Mouse (Mus musculus) hindbrain, embryonic 11.5 days (tissue): ENCODE measurements around the gene Dennd6b. TPM values are rescaled to one million over a fixed set of nuclear protein-coding genes. Genes with fewer than 3 reads are reported as not detected.

ENCODE experiments used
- ATAC-seq: fragments of 200-750 bp; cut with Nextera tagmentation; 2 replicates; pipeline ENCODE4 v1.8.0; 2017; ENCODE audit warnings: mild to moderate bottlenecking, moderate TSS enrichment, moderate library complexity; ENCODE audit not compliant: low FRiP score
- DNase-seq: peaks from one replicate; pipeline ENCODE4 v3.0.0-alpha.2; 2015; ENCODE audit warnings: low spot score
- H3K27ac ChIP-seq: fragments of 300-500 bp; sonication (generic); 2 replicates; pipeline ENCODE4 v1.5.1; 2014; ENCODE audit warnings: mild to moderate bottlenecking, low read depth, low read length
- H3K27me3 ChIP-seq: fragments of 300-500 bp; sonication (generic); 2 replicates; pipeline ENCODE4 v1.6.1; 2014; ENCODE audit warnings: mild to moderate bottlenecking, low read length, moderate library complexity, mixed read lengths; ENCODE audit not compliant: control insufficient read depth, insufficient read depth
- H3K36me3 ChIP-seq: fragments of 300-500 bp; sonication (generic); 2 replicates; pipeline ENCODE4 v1.6.1; 2014; ENCODE audit warnings: mild to moderate bottlenecking, low read length, moderate library complexity, mixed read lengths; ENCODE audit not compliant: control insufficient read depth, insufficient read depth
- H3K4me1 ChIP-seq: fragments of 300-500 bp; sonication (generic); replicated peaks from 2 replicates; pipeline ENCODE4 v1.6.1; 2014; ENCODE audit warnings: low read length, mixed read lengths; ENCODE audit not compliant: control insufficient read depth, insufficient read depth
- H3K4me2 ChIP-seq: fragments of 300-500 bp; sonication (generic); replicated peaks from 2 replicates; pipeline ENCODE4 v1.6.1; 2014; ENCODE audit warnings: mild to moderate bottlenecking, low read depth, low read length
- H3K4me3 ChIP-seq: fragments of 300-500 bp; sonication (generic); 2 replicates; pipeline ENCODE4 v1.5.1; 2014; ENCODE audit warnings: low read depth, low read length
- H3K9ac ChIP-seq: fragments of 300-500 bp; sonication (generic); 2 replicates; pipeline ENCODE4 v1.6.1; 2014; ENCODE audit warnings: low read depth, low read length
- H3K9me3 ChIP-seq: fragments of 300-500 bp; sonication (generic); 2 replicates; pipeline ENCODE4 v1.6.1; 2016; ENCODE audit warnings: low read length; ENCODE audit not compliant: control insufficient read depth
- whole genome bisulfite sequencing: fragments of 180-500 bp; shearing (Covaris S2); extraction: QIAGEN DNeasy Blood & Tissue Kit; methylation state at CpG from one replicate; pipeline ENCODE4 v1.1.7; 2014; 5-methylcytosine and 5-hydroxymethylcytosine counted together
- polyA plus RNA-seq: library from polyadenylated mRNA; unstranded; fragments of >200 nt; fragmentation: Nextera tagmentation; extraction: Ambion mirVana; gene quantifications from 2 replicates; pipeline ENCODE4 v1.2.1, GENCODE M21; 2014

Dennd6b gene
- polyA plus RNA-seq, 1 experiment from 2014 or later: 31.2 TPM

GRCm38 (mm10) chr15:89150041-89150390, 46.3 kb downstream of the Dennd6b start:
- peak overlapping the region; percentile 72 for H3K27ac ChIP-seq
- H3K4me3 ChIP-seq: peak overlapping the region; percentile 83
- H3K9ac ChIP-seq: peak overlapping the region; percentile 93
- H3K9me3 ChIP-seq: no peaks in the 10 kb centered on the region
- peaks cover 8% of the 10 kb centered on the region for H3K36me3 ChIP-seq
- peaks cover 17% of the 10 kb centered on the region for H3K4me1 ChIP-seq
- 4% methylated on average over 13 of the region's 13 CpGs for WGBS
- peak overlapping the region; percentile 90 for H3K4me2 ChIP-seq
- DNase-seq (peak; percentile 63), ATAC-seq (peak; percentile 16)
- H3K27me3 ChIP-seq: peaks cover 7% of the 10 kb centered on the region; the same call in 1 of the 2 replicates

DNA sequence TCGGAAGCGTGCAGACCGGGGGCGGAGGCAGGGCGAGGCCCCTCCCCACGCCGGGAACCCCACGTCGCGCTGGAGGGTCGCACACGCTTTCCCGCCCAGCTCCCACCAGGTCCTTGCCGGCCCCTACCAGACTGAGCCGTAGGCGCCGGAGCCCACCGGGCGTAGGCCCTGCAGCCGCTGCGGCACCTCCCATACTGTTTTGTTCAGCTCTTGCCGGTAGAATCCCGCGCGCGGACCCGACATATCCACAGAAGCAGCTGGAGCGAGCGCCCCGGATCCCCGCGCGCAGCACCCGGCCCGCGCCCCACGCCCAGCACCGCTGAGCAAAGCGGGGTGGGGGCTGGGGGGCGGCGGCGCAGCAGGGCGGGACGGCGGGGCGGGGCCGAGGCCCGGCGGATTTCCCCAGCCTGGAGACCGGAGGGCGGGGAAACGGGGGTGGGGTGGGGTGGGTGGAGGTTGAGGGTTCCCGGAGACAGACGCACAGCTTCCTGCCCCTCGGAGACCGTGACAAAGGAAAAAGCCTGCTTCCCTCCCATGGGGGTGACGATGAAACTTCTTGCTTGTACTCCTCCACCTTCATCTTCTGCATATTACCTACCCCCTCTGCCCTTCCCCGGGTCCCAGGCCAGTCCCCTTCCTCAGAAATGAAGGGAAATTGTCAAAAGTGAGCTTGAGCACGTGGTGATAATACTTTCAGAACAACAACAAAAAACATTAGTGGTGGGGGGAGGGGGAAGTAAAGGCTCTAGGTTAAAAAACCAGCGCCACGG, 46.8 kb downstream of the Dennd6b start, which contains the start of gene Mapk11:
Gene Mapk11, minus strand, starts transcription at position 358 of the 770 bp plus-strand sequence.
- peaks cover 7% of the 10 kb centered on the region; the same call in 1 of the 2 replicates for H3K27me3 ChIP-seq
- DNase-seq: peak; percentile 73
- under 1% methylated on average over 38 of the region's 61 CpGs for WGBS
- H3K4me3 ChIP-seq: peak within 1 kb of the TSS; percentile 83
- H3K4me2 ChIP-seq: peak within 1 kb of the TSS; percentile 90
- peak within 1 kb of the TSS; percentile 93 for H3K9ac ChIP-seq
- peak within 1 kb of the TSS; percentile 72 for H3K27ac ChIP-seq
- ATAC-seq: peak; percentile 63
- H3K9me3 ChIP-seq: no peaks in the 10 kb centered on the region
- peaks cover 17% of the 10 kb centered on the region for H3K4me1 ChIP-seq
- H3K36me3 ChIP-seq: peaks cover 5% of the 10 kb centered on the region; the same call in 1 of the 2 replicates

DNA sequence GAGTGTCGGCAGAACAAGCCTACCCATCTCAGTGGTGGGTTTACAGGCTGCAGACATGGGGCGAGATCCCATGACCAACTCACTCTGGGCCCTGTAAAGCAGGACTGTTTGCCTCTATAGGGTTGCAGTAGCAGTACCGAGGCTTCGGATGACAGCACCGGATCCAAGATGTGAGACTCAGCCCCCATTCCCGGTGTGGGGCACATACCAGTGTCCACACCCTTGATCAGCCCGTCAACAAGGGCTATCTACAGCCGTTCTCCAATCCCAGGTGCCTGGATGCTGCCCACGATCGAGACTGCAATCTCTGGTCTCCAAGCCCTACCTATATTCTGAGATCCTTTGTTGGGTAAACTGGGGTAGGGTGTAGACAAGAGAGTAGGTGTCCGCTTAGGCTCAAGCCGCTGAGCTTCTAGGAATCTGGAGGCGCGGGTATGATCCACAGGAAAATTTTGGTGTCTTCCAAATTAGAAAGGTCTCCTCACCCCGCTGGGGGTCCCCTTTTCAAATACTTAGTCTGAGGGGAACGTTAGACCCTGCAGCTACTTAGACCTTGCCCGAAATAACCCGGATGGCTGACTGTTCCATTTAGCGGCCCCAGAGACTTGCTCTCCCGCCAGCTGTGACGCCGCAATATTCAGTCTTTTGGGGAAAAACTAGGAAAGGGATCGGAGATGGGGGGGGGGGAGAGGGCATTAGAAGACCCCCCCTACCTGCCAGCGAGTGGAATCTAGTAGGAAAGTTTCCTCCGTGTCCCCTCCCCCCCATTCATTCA, 47.6 kb downstream of the Dennd6b start:
- Histone ChIP-seq H3K27me3 (peaks cover 7% of the 10 kb centered on the region; the same call in 1 of the 2 replicates), H3K4me3 (peak overlapping the region; percentile 83), H3K9me3 (no peaks in the 10 kb centered on the region), H3K4me1 (peaks cover 17% of the 10 kb centered on the region), H3K4me2 (peak overlapping the region; percentile 90), H3K9ac (peak overlapping the region; percentile 93), H3K36me3 (0 out of 2 replicates have a peak, but pooled peaks cover 5% of the 10 kb centered on the region), H3K27ac (peak overlapping the region; percentile 72)
- DNase-seq: peak; percentile 53
- WGBS: 6% methylated on average over 25 of the region's 25 CpGs
- ATAC-seq: no peak; the same call in 1 of the 2 replicates

DNA sequence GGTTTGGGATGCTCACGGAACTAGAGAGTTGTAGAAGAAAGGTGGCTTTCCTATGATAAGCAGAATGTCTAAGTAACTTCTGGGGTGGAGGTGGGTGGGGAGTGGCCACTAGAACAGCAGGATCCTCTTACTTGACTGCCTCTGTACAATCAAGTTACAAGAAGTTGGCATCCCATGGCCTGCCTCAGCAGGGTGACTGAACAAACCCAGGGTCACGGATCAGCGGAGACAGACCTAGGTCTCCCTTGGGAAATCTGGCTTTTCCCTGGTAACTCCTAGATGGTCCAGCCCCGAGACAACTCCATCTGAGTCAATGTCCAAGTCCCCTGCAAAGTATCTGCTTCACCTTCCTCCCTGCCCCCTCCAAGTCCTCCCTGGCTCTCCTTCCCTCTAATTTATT, 48.4 kb downstream of the Dennd6b start:
- peak overlapping the region; percentile 83 for H3K4me3 ChIP-seq
- H3K27me3 ChIP-seq: peaks cover 7% of the 10 kb centered on the region; the same call in 1 of the 2 replicates
- peak overlapping the region; percentile 90 for H3K4me2 ChIP-seq
- 0 out of 2 replicates have a peak, but pooled peaks cover 5% of the 10 kb centered on the region for H3K36me3 ChIP-seq
- peak overlapping the region; percentile 93 for H3K9ac ChIP-seq
- no peaks in the 10 kb centered on the region for H3K9me3 ChIP-seq
- no peak for ATAC-seq
- WGBS: 35% methylated on average over 4 of the region's 4 CpGs
- DNase-seq: peak; percentile 28
- H3K27ac ChIP-seq: no peak overlapping the region
- H3K4me1 ChIP-seq: peaks cover 17% of the 10 kb centered on the region

DNA sequence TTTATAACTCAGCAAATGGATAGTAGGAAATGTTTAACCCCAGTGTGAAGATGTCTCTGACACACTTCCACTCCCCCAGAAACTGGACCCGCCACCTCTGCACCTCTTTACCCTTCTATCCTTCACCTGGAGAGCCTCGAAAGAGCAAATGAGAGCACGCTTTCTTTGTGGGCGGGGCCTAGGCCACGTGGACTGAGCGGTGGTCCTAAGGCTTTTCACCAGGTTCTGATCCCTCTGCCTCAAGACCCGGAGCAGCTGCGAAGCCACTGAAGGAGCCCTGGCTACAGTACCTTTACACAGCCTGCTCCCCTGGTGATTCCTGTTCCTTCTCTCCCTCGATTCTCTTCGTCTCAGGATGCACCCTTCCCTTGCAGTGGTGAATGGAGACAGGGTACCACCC, 48.8 kb downstream of the Dennd6b start:
- peak; percentile 33 for DNase-seq
- peak overlapping the region; percentile 90 for H3K4me2 ChIP-seq
- no peak for ATAC-seq
- H3K4me3 ChIP-seq: peak overlapping the region; percentile 83
- H3K4me1 ChIP-seq: peaks cover 16% of the 10 kb centered on the region
- H3K27me3 ChIP-seq: peaks cover 7% of the 10 kb centered on the region; the same call in 1 of the 2 replicates
- H3K27ac ChIP-seq: no peak overlapping the region
- H3K9me3 ChIP-seq: no peaks in the 10 kb centered on the region
- H3K36me3 ChIP-seq: 0 out of 2 replicates have a peak, but pooled peaks cover 5% of the 10 kb centered on the region
- peak overlapping the region; percentile 3; the same call in 1 of the 2 replicates for H3K9ac ChIP-seq
- 21% methylated on average over 10 of the region's 10 CpGs for WGBS

DNA sequence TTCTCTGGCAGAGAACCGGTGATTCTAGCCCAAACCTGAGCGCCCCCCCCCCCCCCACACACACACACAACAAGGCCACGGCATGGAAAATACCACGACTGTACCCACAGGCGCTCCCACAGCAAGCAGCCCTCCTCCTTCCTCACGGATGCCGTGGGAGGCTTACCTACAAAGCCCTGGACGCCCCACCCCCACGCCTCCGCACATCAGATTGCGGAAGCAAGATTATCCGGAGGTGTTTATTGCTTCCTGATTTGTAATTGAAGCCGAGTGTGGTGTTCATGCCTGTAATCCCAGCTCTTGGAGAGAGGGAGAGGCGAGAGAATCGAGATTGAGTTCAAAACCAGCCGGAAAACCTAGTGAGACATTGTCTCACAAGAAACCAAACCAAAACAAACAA, 49.3 kb downstream of the Dennd6b start:
- peak; percentile 37 for DNase-seq
- peak overlapping the region; percentile 90 for H3K4me2 ChIP-seq
- H3K27me3 ChIP-seq: peaks cover 7% of the 10 kb centered on the region; the same call in 1 of the 2 replicates
- 12% methylated on average over 16 of the region's 16 CpGs for WGBS
- H3K4me1 ChIP-seq: peaks cover 11% of the 10 kb centered on the region
- no peak for ATAC-seq
- H3K9ac ChIP-seq: peak overlapping the region; percentile 53
- no peaks in the 10 kb centered on the region for H3K9me3 ChIP-seq
- no peak overlapping the region for H3K27ac ChIP-seq
- peak overlapping the region; percentile 83 for H3K4me3 ChIP-seq
- 0 out of 2 replicates have a peak, but pooled peaks cover 5% of the 10 kb centered on the region for H3K36me3 ChIP-seq

GRCm38 (mm10) chr15:89146537-89146936, 49.8 kb downstream of the Dennd6b start:
- DNase-seq: peak; percentile 55
- Histone ChIP-seq H3K4me1 (peaks cover 11% of the 10 kb centered on the region; the same call in 1 of the 2 replicates), H3K36me3 (0 out of 2 replicates have a peak, but pooled peaks cover 5% of the 10 kb centered on the region), H3K9ac (peak overlapping the region; percentile 53), H3K4me2 (peak overlapping the region; percentile 90), H3K27me3 (peaks cover 7% of the 10 kb centered on the region; the same call in 1 of the 2 replicates), H3K4me3 (peak overlapping the region; percentile 83), H3K27ac (no peak overlapping the region), H3K9me3 (no peaks in the 10 kb centered on the region)
- 3% methylated on average over 27 of the region's 27 CpGs for WGBS
- ATAC-seq: 0 out of 2 replicates have a peak, but pooled peaks have one; percentile 13

- Histone ChIP-seq H3K27me3 (peaks cover 7% of the 10 kb centered on the region; the same call in 1 of the 2 replicates), H3K4me2 (peak overlapping the region; percentile 90; the same call in 1 of the 2 replicates), H3K9me3 (no peaks in the 10 kb centered on the region), H3K27ac (no peak overlapping the region), H3K4me3 (no peak overlapping the region; the same call in 1 of the 2 replicates), H3K9ac (no peak overlapping the region), H3K4me1 (peaks cover 11% of the 10 kb centered on the region; the same call in 1 of the 2 replicates), H3K36me3 (0 out of 2 replicates have a peak, but pooled peaks cover 5% of the 10 kb centered on the region)
- DNase-seq: no peak
- no peak for ATAC-seq
- 74% methylated on average over 24 of the region's 24 CpGs for WGBS
Measured at GRCm38 (mm10) chr15:89145813-89146350, 50.4 kb downstream of the Dennd6b start.
